Mouse (Mus musculus) left cerebral cortex, postnatal 36 days (tissue): ENCODE measurements at regions not wholly inside any gene's neighbourhood (a gene's known extent, or its start where the extent isn't known, plus 50 kb on each side); places are given as distances from the start of the nearest gene placed in this dataset.

Source experiments
- DNase-seq, 2 experiments: peaks; one replicate each; pipeline ENCODE4 v3.0.0; 2021 to 2022; ENCODE audit warnings: low spot score in 2 of 2, mixed read lengths in 1 of 2
- intact Hi-C: fragments of 180-260 bp; cut with DNase I; formaldehyde crosslinking; loops from one replicate; pipeline ENCODE4 v1.15.1; 2025

DNA sequence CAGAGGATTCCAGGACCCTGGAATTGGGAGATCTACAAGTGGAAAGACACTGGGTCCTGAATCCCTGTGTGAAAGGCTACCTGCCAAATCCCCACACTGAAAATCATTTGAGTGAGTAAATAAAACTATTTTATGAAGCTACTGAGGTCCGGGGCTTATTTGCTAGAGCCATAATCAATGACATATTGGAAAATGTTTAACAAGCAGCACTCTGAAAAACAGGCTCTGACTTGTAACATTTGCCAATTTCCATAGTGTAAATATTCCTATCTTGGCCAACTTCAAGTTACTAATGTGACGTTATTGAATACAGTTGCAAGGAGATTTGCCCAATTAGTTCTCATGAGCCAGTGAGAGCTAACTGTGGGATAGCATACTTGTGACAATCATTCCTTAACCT lies 177.3 kb downstream of the Rdh14 start:
- no peak for DNase-seq
- intact Hi-C loops, result no loop called here

DNA sequence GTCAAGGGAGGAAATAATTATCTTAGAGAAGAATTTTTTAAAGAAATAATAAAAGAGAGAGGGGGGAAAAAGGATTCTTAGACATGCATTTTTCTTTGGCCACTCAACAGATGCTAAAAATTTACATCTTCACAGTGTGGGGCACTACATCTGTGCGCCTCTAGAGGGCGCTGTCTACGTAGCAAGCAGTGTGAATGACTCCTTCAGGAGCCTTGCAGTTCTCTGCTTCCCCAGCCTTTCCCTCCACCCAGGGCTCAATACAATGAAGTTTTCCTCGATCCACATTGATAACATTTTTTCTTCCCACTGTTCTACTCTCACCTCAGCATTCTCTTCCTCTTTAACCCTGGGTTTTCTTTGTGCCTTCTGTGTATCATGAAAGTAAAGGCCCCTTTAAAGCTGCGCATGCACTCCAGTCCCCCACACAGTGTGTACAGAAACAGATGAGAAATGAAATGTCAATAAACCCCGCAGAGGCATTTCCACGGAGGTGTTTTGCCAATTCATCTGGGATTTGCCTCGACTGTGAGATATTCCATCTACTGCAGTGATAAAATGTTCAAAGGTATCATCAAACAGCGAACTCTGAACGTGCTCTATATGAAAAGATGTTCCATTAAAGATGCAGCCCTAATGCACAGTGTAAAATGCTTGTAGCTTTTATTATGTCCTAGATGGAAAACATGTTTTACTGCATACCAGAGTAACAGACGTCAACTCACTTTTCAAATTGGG lies 181.2 kb downstream of the Rdh14 start:
- no peak for DNase-seq
- intact Hi-C loops, result no loop called here

DNA sequence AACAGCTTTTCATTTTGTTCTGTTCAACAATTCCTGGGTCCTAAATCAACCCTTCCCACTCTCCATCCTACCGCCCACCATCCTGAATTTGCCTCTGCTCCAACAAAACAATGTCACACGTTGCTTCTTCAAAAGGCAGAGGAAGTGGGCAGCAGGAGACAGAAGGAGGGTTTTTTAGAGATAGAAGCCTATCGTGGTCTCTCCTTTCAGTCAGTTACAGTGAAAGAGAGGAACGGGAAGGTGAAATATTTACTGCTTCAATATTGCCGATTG lies 181.7 kb downstream of the Rdh14 start:
- intact Hi-C loops, result no loop called here
- DNase-seq, result peak; percentile 4 to 9

DNA sequence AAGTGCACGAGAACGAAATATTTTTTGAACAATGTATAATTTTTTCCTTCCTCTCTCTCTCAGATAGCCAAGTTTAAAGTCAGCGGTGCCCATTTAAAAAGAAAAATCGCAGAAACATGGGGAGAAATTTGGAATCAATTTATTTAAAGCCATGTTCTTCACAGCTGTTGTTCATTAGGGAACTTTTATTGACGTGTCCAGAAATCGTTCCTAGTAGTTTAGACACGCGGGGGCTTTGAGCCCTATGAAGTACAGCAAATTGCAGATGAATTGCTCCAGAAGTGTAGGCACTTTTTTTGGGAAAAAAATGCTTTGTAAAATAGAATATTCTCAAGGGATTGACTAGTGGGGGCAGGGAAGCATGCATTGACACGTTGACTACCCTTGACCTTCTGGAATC lies 182.8 kb downstream of the Rdh14 start:
- intact Hi-C loops, result no loop called here
- DNase-seq, result no peak

DNA sequence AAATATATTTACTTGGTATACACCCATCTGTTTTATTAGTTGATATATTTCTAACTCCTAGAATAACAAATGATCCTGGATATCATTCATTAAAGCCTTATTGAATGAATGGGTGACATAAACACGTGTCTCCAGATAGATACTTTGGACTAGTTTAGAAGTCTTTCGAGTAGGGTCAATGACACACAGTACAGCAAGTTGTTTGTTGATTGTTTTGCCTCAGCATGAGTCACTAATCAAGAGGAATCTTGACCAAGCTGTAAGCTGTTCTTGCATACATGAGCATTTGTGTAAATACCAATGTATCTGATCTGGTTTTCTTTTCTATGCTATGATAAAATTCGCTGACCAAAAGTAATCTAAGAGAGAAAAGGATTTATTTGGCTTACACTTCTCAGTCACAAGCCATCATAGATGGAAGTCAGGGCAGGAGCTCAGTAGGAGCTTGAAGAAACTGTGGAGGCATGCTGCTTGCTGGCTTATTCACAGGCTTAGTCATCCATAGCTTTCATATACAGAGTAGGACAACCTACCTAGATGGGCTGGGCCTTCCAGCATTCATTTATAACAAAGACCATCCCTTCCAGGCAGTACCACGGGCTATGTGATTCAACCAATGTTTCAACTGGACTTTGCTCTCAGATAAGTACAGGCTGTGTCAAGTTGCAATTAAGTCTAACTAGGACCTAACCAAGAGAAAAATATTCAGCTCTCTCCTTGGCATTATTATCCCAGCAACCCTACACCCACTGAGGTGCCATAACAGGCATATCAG lies 192.5 kb downstream of the Rdh14 start:
- no peak for DNase-seq
- intact Hi-C loops, result no loop called here

DNA sequence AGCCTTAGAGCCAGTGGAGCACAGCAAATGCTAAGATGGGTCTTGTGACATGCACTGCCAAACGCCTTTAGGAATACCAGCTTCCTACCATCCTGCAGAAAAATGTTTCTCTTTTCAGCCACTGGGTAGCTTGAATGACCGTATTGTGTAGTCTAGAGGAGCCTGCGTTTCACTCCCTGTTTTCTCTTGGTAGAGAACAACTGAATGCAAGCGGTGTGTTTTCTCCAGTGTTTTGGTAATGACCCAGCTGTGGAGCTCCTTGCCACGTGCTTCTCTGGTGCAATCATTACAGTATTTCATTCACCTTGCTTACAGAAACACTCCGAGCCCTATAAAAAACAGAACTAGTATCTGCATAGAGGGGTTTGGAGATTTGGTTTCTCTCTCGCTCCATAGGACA lies 193.5 kb downstream of the Rdh14 start:
- intact Hi-C loops, result no loop called here
- DNase-seq, result no peak

DNA sequence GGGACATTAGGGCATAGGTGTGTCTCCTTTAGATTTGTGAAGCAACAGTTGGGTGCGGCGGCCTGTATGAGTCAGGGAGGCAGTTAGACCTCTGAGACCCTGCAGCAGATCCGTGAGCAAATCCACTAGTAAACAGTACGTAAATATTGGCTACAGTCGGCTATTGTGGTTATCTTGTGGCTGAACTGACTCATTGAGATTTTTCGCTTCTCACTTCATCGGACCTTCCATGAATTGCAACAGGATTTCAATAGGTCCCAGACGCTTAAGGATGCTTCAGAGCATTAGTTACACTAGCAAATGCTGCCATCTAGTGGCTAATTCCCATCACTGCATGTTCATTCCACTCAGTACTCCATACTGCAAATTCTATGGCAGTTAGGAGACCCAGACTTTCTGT lies 199.0 kb downstream of the Rdh14 start:
- intact Hi-C loops, result loop anchor here (1.0 kb wide), 1 partner anchor 1537 kb away; no protein-coding TSS in a partner anchor

DNA sequence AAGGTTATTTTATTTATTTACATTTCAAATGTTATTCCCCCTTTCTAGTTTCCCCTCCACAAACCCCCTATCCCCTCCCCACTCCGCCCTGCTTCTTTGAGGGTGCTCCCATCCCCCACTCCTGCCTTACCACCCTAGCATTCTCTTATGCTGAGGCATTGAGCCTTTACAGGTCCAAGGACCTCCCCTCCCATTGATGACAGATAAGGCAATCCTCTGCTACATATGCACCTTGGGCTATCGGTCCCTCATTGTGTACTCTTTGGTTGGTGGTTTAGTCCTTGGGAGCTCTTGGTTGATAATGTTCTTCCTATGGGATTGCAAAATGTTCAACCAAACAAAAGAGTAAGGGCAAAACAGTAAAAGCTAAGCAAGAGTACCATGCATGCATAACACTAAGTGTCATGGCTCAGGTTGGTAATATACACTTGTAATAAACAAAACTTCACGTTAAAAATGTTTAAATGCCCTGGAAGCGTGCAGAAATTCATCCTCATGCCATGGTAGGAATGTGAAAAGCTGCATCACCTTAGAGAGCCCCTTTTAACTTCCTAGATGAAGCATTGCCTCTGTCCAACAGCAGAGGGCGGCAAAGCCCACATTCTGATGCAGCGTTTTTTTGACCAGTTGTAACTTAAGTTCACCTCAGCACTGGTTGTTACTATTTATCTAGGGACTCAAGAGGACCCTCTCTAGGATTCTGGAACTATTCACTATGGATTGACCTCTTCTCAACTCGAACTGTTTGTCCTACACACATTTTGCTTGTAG lies 207.6 kb downstream of the Rdh14 start:
- intact Hi-C loops, result loop anchor here (1.0 kb wide), 1 partner anchor 580 kb away; no protein-coding TSS in a partner anchor

More for the DNA sequence above, 199.0 kb downstream of the Rdh14 start:
- peak; percentile 38 to 71 for DNase-seq

DNA sequence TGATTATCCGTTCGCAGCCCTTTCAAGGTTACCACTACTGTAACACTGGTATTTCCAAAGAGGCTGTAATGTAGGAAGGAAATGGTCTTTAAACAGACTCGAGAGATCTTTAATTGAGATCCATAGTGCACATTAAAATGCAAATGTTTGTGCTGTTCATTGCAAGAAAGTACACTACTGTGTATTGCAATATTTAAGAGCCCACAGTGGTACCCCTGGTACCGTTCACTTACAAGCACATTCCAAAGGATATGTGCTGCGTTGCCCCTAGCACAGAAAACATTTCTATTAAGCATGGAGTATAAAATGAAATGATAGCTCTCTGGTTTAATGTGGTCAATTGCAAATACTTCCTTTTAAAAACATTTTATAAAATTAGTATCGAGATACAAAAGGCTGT lies 209.5 kb downstream of the Rdh14 start:
- DNase-seq, result no peak
- intact Hi-C loops, result no loop called here

More for the DNA sequence above, 207.6 kb downstream of the Rdh14 start:
- peak; percentile 34 to 42 for DNase-seq

DNA sequence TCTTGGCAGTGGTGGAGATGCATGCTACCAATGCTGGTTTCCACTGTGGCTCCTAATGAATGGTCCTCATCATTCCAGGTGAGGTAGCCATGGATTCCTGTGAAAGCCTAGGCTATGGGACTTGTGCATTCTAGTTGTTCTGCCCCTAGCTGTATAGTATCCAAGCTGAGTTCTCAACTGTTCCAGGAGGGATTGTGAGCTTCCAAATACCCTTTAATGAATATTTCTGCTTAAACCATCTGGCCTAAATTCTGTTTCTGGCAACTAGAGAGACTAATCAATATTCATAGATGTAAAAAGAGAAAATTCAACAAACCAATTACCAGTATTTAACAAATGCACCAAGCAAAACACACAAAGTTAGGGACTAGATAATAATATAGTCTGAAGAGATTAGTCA lies 227.7 kb downstream of the Rdh14 start:
- no peak for DNase-seq
- intact Hi-C loops, result no loop called here

DNA sequence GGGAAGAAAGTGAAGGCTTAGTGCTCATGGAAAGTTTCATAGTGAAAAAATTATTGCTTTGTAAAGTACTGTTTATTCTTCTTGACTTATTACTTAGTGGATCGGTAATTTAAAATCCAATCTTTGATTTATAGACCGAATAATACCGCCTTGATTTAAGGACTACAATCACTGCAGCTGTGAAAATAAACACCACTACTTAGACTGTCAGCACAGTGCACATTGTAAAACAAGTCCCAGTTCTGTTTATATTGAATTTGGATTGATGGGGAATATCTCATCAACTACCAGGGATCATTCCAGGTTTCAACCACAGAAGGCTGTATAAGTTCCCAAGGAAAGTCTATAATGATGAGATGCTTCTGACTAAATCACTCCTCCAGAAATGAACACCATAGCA lies 230.0 kb downstream of the Rdh14 start:
- no peak for DNase-seq
- intact Hi-C loops, result no loop called here

DNA sequence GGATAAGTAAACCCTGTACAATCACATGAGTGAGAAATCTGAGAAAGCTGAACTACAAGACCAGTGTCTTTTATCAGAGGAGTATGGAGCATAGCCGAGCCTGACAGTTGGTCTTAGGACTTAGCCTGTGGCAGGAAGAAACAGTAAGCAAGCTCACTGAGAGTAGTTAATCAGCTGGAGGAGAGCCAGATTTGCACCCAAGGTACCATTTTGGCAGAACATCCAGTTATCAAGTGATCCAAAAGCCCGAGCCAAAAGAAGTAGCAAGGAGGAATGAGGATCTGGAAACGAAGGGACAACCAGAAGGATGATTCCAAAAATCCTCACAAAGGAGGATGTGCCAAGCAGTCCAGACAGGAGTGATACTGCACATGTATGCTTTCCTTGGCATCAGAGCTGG lies 248.0 kb downstream of the Rdh14 start:
- intact Hi-C loops, result no loop called here
- no peak for DNase-seq

DNA sequence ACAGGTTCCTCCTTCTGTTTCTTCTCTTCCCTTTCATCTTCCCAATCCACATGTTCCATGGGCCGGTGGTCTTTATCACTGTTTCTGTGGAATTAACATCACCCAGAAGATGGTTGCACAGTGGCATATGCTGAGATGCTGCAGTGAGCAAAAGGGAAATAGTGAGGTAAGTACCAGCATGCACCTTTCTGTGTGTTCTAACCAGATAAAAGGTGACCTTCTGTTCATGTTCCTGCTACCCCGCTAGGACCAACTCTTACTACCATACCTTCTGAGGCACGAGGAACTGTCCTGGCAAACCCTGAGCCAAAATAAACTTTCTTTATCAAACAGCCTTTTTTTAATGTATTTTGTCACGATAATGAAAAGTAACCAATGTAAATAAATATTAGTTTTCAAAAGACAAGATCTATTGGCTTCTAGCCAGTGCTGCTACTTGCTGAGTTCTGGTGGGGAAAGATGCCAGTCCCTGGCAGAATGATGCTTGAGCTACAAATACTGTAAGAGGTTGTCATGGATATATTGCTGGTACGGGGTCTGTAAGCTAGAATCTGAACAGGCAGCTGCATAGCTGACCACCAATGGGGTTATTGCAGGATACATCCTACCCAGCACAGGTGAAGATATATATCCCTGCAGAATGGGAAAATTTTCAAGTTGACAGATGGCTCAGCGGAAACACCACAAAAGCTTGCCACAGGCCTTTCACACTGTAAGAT lies 264.1 kb downstream of the Rdh14 start:
- intact Hi-C loops, result no loop called here
- peak in 1 of 2 experiments; percentile 5 for DNase-seq

DNA sequence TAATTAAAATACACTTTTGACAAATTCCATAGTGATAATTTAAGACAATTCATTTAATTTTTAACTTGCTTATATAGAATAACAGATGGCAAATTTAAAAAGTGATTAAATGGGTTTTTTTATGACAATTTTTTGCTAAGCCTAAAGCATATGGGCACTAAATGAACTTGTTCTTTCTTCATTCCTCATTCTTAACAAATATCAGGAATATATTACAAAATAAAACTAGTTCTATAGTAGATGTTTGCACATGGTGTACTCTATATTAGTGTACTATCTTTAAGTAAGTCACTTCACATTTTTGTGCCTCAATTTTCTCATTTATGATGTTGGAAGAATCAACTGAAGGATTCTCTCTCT lies 264.6 kb downstream of the Rdh14 start:
- intact Hi-C loops, result no loop called here
- DNase-seq, result no peak

DNA sequence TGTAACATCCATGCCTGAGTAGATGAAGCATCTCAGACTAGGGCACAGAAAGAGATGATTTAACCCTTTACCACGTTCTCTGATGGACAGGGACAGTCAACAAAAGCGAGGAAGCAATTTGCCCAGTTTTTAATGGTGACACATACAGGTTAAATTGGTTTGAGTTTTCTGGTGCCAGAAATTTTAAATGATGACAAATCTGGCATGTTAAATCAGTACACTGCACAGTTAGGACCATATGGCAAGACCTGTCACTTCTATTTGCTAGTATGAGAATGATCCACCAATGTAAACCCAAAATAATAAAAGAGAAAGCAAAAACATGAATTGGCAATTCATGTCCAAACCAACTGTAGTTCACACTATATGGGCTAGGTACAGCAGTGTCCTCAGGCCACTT lies 268.3 kb downstream of the Rdh14 start:
- DNase-seq, result no peak
- intact Hi-C loops, result no loop called here

DNA sequence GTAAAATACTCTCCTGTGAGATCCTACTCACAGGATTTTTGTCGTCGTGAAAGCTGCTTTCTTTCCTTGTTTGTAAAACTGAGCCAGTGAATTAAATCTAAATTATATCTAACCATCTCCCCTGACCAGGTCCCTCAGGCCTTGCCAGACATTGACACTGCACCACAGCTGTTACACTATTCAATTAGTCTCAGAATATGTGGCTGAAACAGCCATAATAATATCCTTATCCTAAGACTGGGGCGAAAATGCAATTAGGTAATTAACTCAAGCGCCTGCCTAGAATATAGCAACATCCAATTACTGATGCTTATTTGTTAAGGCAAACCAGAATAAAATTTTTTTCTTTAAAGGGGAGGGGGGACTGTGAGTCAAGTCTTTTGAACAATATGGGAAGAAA lies 296.2 kb downstream of the Rdh14 start:
- intact Hi-C loops, result no loop called here
- no peak for DNase-seq
